Mouse (Mus musculus): Measurements from ENCODE around the gene Ifitm10.

DNA sequence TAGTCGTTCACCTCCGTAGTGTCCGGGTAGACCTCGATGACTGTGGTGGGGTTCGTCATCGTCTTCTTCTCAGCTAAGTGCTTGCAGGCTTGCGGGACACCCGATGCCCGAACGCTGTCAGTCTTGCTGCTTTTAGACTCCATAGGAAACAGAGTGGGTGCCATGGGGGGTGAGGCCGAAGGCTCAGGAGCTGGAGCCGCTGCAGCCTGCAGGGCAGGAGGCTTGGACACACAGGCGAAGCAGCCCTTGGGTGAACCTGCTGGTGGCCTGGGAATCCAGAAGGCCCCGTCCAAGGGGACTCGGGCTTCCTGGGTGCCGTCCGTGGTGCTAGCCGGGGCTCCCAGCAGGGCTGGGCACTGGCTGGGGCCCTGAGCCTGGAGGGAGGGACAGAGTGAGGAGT is 2.6 kb downstream of the Ifitm10 start:
- no peak for TF ChIP-seq CTCF (IDR thresholded peaks at IDR 0.05; ENCODE audit: low read depth)
- TF ChIP-seq EP300 (IDR thresholded peaks at IDR 0.05; ENCODE audit: low read depth): no peak
